Mouse (Mus musculus): ENCODE measurements around the gene Zfhx3.
"Not testable (repeated sequence)": the region's sequence is repeated elsewhere in the genome, so short reads cannot be mapped to it uniquely, and the experiment has no call there.

Gene Zfhx3

DNA sequence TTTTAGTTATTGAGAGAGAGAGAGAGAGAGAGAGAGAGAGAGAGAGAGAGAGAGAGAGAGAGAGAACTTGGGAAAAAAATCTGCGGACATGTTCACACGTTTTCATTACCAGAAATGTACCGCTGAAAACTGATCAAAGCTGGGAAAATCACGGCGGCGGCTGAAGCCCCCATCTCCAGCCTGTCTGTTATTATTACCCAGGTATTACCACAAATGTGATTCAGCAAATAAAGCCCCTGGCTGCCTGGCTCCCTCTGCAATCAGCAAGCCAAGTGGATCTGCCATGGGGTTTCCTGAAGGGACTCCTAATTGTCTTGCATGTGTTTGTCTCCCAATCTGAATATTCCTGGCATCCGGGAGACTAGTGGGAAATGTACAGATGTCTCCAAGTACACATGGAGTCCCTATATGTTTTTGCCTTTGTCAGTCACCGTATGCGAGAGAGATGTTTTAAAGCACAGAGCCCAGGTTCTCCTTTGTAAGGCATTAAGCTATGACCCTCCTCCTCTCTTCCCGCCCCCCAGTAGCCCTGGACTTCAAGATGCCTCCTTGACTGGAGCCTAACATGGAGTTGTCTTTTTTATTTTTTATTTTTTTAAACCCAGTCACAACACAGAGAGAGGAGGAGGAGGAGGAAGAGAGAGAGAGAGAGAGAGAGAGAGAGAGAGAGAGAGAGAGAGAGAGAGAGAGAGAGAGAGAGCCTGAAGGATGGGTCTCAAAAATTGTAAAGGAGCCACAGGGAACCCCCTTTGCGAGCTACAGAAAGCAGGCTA lies at the start of gene Zfhx3:
Gene Zfhx3 (plus strand): TSS at position 723 of the 773 bp plus-strand sequence.
- no peak for DNase-seq (ENCODE audit: low spot score in 2 of 2)

DNA sequence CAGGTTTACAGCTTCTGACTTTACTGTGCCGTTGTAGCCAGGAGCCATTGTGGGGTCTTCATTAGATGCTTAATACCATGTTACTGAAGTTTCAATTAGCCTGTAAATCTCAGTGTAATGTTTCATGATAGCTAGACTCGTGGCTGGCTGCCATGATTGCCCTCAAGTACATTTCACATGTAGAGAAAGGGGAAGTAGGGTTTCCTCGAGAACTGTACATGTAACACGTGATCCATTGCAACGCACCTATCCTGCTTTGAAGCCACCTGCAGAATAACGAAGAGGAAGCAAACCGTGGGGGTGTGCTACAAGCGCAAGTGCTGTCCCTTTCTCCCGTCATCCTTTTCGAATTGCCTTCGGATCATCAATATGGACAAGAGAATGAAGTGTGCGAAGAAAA lies 23.5 kb upstream of the Zfhx3 start:
- no peak for DNase-seq (ENCODE audit: low spot score in 2 of 2)

DNA sequence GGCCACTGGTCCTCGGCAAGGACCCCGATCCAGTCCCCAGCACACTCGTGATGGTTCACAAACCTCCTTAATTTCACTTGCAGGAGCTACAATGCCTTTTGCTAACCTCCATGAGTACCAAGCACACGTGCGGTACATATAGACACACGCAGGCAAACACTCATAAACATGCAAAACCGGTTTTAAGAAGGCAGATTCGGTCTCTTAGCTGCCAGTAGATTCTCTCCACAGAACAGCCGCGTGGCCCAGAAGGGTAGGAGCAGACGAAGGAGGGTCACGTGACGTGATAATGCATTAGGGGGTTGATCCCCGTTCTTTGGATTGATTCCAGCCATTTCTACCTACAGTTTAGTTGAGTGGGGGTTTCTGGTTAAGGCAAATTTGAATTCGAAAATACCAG lies 16.3 kb upstream of the Zfhx3 start:
- no peak for DNase-seq (ENCODE audit: low spot score in 2 of 2)

DNA sequence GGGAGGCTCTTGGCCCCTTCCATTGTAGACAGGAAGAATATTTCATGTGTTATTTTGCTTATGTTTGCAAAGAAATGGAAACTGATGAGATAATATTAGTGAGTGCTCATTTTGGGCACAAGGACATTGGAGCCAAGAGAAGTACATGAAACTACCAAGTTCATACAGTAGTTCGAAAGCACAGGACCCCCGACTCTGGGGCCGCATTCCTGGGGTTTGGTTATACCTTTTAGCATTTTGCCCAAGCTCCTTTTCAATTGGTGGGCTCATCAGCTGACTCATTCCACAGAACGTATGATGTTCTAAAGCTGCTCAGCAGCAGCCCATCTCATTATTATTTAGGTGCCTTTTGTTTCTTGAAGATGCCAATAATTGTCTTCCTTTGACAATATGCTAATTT lies 5.7 kb upstream of the Zfhx3 start:
- no peak for DNase-seq (ENCODE audit: low spot score in 2 of 2)

DNA sequence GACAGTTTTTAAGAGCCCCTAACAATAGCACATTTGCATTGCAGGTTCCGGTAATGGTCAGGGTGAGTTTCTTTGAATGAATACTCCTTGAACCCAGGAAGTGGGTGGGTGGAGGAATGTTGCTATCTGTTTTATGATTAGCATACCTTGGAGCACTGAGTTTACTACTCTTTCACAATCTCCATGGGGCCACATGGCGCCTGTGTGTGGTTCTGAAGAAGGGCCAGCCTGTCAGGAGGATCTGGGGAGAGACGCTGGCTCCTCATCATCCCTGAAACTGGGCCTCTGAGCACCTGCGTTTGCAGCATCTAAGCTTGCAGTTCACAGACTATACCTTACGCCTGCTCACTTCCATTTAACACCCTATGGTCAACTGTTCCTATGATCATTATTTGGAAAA lies 4.2 kb upstream of the Zfhx3 start:
- DNase-seq (ENCODE audit: low spot score in 2 of 2): not testable (repeated sequence)

DNA sequence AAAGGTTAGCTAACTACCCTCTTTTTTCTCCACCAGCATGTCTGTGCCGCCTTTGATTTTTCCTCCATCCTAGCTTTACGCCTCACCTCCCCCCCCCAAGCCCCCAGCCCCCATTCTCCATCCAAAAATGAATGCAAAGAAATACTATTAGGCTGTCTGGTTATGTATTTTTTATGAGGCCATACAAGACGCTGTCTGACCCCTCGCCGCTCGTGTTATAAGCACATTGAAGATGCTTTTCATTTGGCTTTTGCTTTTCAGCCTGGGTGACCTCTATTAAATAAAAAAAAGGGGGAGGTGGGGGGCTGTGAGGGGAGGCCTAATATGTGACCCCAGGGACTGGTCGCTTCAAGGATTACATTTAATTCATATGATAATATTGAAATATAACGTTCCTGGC lies 2.3 kb upstream of the Zfhx3 start:
- DNase-seq (ENCODE audit: low spot score in 2 of 2): no peak

DNA sequence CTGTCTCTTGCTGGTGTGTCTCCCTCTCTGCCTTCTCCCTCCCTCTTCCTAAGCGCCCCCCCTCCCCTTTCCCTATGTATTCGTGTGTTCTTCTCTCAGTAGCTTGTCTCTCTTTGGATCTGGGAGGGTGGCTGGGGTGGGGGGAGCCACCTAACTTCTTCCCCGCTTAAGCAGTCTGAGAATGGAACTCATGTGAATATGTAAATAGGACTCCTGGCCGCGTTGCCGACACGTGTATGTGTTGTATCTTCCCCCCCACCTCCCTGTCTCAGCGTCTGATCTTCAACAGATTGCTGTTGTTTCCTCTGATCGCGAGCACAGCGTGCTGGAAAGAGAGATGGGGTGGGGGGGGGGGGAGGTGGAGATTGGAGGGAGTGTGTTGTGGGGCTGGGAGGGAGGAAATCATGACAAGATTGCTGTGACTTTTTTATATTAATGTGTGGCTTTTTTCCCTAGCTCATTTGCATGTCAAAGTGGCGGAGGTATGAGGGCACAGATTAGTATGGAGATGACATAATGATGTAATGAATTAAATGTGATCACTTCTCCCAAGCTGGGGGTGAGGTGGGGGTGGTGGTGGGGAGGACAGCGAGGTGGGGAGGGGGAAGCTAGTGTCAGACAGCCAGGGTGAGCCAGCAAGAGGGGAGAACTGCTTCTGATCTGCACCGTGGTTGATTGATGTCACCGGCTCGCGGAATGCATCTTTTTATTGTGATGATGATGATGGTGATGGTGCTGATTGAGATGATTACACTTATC lies 487 bp downstream of the Zfhx3 start:
- DNase-seq (ENCODE audit: low spot score in 2 of 2): no peak

DNA sequence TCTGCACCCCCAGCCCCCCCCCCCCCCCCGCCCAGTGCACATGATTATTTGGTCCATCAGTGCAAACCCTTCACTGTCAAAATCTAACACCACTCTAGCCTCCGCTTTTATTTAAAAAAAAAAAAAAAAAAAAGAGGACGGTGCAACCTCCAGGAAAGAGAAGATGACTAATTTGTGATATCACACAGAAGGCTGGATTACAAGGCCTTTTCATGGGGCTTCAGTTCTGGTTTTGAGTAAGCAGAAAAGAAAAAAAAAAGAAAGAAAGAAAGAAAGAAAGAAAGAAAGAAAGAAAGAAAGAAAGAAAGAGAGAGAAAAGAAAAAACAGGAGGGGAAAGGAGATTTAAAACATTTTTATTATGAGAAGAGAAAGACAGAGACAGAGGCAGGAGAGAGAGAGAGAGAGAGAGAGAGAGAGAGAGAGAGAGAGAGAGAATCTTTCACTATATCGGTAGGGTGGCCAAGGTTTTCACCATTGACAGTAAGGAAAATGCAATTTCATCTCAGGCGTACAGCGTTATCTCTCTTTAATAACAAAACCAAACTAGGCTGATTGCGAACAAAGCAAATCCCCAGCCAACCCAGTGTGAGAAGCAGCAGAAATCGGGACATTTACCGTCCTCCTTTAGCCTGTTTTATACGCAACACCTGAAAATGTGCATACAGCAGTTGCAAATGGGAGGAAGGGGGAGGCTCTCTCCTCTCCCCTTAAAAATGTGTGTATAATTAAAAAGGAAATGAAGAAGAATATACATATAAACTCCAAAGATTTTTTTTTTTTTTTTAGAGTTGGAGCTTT lies 1.3 kb downstream of the Zfhx3 start:
- DNase-seq (ENCODE audit: low spot score in 2 of 2): no peak

DNA sequence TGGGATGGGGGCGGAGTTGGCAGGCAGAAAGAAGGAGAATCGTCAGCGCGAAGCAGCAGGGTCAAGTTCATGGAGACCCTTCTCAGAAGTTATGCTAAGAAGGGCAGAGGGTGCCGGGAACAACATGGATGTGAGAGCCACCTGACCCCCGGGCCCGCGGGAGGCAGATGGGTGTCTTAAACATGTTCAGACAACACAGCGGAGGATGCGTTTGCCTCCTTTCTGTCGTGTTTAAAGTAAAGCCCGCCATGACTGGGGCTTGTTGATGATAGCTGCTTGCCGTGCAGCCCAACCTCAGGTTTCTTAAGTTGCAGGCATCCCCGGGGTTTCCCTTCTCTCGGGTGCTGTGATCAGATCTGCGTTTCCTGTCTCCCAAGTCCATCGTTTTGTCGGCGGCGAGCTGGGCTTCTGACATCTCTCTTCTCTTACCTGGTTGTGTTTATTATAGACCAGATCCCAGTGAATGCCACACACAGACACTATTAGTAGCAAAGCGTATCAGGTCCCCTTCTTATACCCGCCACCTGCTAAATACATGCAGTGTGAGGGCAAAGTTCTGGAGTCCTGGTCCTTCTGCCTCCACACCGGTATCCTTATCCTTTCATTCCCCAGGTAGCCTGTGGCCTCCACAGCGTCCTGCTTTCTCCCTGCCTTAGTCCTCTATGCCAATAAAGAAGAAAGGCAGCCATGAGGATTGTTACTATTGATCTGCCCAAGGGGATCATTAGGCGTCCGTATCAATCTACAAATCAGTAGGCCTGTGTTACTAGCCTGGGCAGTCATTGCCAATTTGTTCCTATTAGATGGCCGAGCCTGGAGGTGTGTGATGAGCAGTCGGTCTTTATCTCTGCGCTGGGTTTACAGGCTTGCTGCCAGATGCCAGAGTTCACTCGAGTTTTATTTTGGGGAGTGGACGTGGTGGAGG lies 2.5 kb downstream of the Zfhx3 start:
- no peak for DNase-seq (ENCODE audit: low spot score in 2 of 2)

DNA sequence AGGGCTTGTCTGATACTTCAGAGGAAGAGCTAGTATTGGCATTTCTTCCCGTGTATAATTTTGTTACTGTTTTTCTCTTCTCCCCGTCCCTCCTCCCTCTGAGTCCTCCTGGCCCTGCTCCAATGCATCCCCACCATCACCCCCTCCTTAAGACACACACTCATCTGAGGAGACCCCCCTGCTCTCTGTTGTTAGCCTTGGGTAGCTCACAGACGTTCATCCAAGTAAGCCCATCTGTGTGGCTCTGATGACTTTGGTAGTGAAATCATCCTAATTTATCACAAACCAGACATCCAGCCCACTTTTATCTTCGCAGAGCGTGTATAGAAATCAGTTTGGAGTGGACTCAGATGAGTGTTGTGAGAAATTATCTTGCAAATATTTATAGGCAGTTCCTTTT lies 4.4 kb downstream of the Zfhx3 start:
- DNase-seq (ENCODE audit: low spot score in 2 of 2): no peak

DNA sequence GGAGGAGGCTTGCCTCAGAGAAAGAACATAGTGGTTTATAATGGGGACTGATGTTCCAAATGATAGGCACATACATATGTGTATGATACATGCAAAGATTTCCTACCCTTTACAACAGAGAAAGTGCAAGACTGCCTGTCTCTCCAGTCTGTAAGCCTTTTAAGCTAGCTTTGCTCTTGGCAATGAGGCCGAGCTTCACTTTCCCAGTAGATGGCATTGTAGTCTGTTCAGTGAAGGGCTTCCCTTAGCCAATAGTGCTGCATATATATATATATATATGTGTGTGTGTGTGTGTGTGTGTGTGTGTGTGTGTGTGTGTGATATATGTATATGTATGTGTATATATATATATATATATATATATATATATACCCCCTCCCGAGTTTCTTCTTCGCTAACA lies 13.4 kb downstream of the Zfhx3 start:
- peak in 1 of 2 experiments; percentile 23 for DNase-seq (ENCODE audit: low spot score in 2 of 2)

DNA sequence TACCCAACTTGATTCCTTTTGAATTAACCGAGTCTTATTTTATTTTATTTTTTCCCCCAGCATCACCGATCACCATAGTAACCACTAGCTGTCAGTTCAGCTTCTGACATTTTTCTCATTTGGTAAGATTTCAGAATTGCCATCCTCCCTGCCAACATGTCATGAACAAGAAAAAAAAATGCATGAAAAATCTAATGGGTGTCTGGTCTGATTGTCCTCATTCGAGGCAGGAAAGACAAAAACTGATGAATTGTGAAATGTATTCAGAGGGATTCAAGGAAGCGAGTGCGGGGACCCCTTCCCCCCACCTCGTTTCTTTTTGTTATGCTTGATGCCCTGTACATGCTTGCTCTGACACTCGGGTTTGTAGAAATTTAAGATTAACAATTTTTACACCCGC lies 15.1 kb downstream of the Zfhx3 start:
- DNase-seq (ENCODE audit: low spot score in 2 of 2): no peak

DNA sequence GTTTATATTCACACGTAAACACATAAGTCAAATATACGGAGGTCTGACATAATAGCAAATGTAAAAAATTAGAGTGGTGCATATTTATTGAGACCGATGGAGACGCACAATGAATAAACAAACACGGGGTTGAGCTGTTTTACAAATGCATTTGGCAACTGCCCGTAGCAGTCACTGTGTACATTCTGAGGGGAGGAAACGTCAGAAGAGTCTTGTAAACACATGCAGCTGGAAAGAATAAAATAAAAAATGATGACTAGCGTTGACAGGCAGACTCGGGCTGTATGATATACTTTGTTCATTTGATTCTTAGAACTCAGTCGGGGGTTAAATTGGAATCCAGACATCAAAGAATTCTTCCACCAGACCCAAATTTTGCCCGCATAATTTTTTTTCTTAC lies 18.0 kb downstream of the Zfhx3 start:
- DNase-seq (ENCODE audit: low spot score in 2 of 2): no peak

DNA sequence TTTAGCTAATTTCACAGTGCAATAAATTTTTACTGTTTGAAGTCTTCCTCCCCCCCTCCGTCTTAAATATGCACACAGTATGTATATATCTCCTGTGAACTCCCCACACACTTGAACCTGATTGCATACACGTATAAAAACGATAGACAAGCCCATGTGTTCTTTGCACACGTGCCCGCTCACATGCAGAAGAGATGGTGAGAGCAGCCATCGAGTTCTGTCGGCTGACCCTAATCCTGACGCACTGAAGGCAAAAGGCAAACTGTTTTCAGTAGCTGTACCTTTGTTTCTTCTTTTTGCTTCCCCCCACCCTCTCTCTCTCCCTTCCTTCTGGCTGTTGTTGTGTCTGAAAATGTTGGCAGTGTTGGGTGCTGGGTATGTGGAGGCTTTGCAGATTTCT lies 18.4 kb downstream of the Zfhx3 start:
- DNase-seq (ENCODE audit: low spot score in 2 of 2): no peak

DNA sequence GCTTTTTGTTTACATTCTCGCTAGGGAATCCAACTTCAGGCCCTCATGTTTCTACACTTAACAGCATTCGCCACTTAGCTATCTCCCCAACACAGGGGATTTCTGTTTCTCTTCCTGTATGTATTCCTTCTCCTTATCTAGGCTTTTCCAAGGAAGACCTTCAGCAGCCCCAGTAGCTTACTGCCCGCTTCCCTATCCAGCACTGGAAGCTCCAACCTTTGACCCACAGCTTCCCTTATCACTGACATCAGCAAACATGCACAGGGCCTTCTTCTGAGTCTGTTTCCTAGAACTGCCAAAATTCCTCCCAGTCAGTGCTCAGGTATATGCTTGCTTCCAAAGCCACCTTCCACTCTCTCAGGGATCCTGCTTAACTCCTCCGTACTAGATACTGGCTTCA lies 29.8 kb downstream of the Zfhx3 start:
- DNase-seq (ENCODE audit: low spot score in 2 of 2): no peak

DNA sequence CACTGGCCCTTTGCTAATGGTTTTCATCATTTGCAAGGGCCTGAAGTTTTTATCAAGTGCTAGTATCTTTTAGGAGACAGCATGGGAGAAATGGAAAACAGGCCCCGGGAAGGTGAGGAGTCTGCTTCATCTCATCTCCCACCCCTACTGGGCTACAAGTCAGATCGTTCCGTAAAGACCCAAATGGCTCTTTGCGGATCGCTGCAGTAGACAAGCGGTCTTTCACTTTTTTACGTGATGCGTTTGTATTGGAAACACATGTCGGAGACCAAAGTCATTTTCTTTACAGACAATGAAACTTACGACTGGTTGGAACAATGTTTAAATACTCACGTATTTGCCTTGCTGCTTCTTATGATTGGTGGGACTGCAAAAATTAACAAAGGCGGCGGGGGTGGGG lies 32.0 kb downstream of the Zfhx3 start:
- no peak for DNase-seq (ENCODE audit: low spot score in 2 of 2)

DNA sequence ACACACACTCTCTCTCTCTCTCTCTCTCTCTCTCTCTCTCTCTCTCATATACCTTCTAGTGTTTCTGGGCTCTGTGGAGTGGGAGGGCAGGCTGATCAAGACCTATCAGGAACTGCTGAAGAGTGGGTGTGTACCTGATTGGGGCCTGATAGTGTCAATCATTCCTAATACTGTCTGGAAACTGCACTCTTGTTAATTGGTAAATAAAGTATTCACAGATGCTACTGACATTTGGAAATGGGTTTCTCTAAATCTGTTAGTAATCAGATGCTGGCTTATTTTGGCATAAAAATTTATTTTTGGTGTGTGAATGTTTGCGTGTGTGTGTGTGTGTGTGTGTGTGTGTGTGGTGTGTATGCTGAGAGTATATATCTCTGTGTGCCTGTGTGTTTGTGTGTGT lies 35.8 kb downstream of the Zfhx3 start:
- DNase-seq (ENCODE audit: low spot score in 2 of 2): no peak

DNA sequence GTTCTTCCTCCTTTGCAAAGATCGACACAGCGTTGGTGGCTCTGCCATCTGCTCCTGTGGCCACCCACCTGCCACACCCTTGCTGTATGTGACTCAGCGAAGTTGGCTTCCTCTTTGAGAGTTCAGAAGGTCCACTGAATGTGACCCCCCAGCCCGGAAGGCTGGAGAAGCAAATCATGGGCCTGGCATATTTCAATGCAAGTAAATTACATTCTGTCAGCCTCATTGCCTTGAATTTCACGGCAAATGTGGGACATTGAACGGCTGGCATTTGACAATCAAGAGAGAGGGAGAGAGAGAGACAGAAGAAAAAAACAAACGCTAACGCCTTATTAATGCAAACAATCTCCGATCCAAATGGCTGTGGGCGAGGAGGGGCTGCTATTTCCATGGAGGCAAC lies 38.2 kb downstream of the Zfhx3 start:
- DNase-seq (ENCODE audit: low spot score in 2 of 2): peak; percentile 7 to 23

DNA sequence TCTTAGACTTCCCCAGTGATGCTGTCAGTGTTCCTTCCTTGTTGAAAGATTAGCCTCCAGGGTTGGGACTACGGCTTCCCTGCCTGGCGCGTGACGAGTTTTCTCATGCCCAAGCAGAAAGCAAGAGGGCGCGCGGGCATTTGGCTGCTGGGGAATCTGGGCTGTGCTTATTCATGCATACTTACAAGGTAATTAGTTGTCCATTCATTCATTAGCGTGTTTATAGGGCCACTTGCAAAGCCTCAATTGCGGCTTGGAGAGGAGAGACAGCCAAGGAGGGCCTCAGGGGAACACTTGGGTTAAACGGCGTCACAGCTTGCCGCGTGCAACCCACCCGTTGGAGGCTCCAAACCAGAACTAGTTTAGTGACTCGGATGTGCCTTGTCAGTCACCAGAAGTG lies 44.2 kb downstream of the Zfhx3 start:
- peak; percentile 16 to 42 for DNase-seq (ENCODE audit: low spot score in 2 of 2)

DNA sequence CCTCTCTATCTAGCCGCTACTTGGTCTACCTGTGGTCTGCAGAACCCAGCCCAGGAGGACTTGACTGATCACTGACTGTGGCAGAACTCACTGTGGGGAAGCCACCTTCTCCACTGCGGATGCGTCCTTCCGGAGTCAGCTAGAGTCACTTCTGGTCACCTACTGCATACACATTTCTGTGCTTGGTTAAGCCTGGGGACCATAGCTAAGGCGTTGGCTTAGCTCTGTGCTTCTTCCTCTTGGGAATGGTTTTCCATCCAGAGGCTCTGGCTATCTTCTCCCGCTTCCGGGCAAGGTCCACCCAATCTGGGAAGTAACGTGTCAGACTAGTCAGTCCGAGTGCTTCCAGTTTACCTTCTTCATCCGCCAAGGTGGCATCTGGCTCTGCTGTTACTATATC lies 56.4 kb downstream of the Zfhx3 start:
- no peak for DNase-seq (ENCODE audit: low spot score in 2 of 2)

DNA sequence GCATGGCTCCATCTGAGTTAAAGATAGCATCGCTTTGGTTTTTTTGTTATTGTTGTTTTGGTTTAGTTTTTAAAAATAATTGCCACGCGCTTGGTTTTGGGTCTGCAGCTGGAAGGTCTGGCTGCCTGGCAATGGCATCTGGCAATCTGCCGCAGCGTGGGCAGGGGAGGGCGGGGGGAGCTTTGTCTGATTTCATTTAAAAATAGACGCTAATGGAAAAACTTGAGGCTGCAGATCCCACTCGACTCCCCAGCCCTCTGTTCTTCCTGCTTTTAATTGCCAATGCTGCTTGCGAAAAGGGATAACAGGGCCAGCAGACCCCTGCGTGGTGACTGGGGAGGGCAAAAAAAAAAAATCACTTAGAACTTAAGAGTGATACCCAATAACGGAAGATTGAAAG lies 69.1 kb downstream of the Zfhx3 start:
- DNase-seq (ENCODE audit: low spot score in 2 of 2): no peak

DNA sequence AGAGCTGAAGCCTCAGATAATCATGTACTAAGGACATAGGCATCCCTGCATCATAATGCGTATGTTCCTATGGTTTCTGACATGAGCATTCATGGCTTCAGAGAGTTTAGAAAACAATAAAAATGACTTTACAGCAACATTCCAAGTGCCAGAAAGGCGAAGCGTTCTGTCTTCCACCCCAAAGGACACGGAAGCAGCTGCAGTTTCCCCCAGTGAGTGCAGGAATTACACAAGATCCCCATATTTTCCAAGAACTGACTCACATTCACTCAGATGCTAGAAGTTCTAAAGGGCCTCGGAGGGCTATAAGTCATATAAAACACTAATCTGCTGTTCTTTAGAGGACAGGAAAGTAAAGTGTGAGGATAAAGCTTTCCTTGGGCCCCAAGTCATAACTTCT lies 75.3 kb downstream of the Zfhx3 start:
- DNase-seq (ENCODE audit: low spot score in 2 of 2): no peak

All from right cerebral cortex, postnatal 36 days (tissue).